8 mouse cellular contexts compared by ENCODE assay signal in genomic region chr15:94325509-94326181, GRCm38 (mm10).
A peak's percentile ranks its signal among the peaks of the same experiment; 100 is the strongest.
DNase-seq lines count a peak whose midpoint lies in the region; ATAC-seq lines count a peak whose summit lies in the region.

No protein-coding gene starts in this region.

- peak; percentile 15 for DNase-seq in layer of hippocampus, adult 11-12 months (ENCODE audit: low spot score)
- DNase-seq in layer of hippocampus, postnatal 36 days = no peak
- peak; percentile 83 for DNase-seq in adrenal gland, postnatal 10 days
- DNase-seq in gastrocnemius, adult 18-20 months (ENCODE audit: low spot score) = peak; percentile 45
- peak; percentile 77 for DNase-seq in kidney, adult 18-20 months
- DNase-seq in lung, postnatal 4 days = peak; percentile 53 to 62

- no peak for ATAC-seq in erythroblast, adult 5-6 weeks (replicated peaks; ENCODE audit: low FRiP score, poor library complexity, severe bottlenecking)
- ATAC-seq in activated CD4-positive, CD25-positive, alpha-beta regulatory T cell, adult 4 months = no peak

Comparison
In these comparisons a context has a peak if more than half of its experiments do, and no peak if none do; other contexts are left out.
1. DNase-seq: peak in layer of hippocampus, adult 11-12 months (single experiment), adrenal gland, postnatal 10 days (single experiment), gastrocnemius, adult 18-20 months (single experiment), kidney, adult 18-20 months (single experiment) and lung, postnatal 4 days (2 of 2); none in layer of hippocampus, postnatal 36 days (0 of 2).